Mouse (Mus musculus) gastrocnemius, postnatal 14 days (tissue): Measurements from ENCODE around the gene Fndc4. TPM values are rescaled to one million over a fixed set of nuclear protein-coding genes. Genes with fewer than 3 reads are reported as not detected.
A peak's percentile ranks its signal among the peaks of the same experiment; 100 is the strongest.

Experiments
- DNase-seq: peaks from one replicate; pipeline ENCODE4 v3.0.0; 2021; ENCODE audit warnings: mixed read lengths
- intact Hi-C: fragments of 180-260 bp; cut with DNase I; formaldehyde crosslinking; loops from one replicate; pipeline ENCODE4 v1.15.1; 2025; ENCODE audit warnings: low total_unique reads
- long read RNA-seq, 2 experiments: library from polyadenylated mRNA; stranded (forward); transcript quantifications; one replicate each; pipeline ENCODE4 v2.0.0; 2021
- total RNA-seq, 2 experiments: library from RNA; stranded (reverse); gene quantifications; 2 replicates each; pipeline ENCODE4 v1.2.3; 2021

The Fndc4 gene
- total RNA-seq: 1 to 10 TPM; 3.5 to 4.9 TPM
- long read RNA-seq, experiment 1, partial matches to known transcripts: 0 of 3 reads
- long read RNA-seq, experiment 1, other reads (novel, unspliced or antisense): 0 of 3 reads
- long read RNA-seq, experiment 2, partial matches to known transcripts: 0 of 3 reads
- long read RNA-seq, experiment 2, other reads (novel, unspliced or antisense): 1 of 3 reads

DNA sequence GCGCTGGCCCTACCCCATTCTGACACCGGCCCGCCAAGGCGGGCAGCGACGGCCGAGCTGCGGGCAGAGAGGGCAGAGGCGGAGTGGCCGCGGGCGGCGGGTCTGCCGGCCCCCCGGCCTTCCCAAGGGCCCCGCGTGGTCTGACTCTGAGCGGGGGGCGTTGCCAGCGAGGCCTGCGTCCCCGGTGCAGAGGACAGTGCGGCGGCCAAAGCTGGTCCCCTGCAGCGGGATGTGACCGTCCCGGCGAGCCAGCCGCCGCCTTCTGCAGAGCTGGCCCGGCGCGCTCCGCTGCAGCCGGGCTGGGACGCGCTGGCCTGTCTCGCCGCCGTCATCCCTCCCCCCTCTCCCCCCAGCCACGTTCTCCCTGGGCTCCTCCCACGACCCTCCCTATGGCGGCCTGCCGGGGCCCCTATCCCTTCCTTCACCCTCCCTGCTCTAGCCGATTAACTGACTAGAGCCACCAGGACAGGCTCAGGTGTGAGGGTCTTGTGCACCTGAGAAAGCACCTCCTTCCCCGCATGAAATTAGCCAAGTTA, at the start of gene Fndc4:
Gene Fndc4 (minus strand): TSS at position 475 of the 536 bp plus-strand sequence.
- intact Hi-C loops: no loop called here
- DNase-seq: peak; percentile 45

DNA sequence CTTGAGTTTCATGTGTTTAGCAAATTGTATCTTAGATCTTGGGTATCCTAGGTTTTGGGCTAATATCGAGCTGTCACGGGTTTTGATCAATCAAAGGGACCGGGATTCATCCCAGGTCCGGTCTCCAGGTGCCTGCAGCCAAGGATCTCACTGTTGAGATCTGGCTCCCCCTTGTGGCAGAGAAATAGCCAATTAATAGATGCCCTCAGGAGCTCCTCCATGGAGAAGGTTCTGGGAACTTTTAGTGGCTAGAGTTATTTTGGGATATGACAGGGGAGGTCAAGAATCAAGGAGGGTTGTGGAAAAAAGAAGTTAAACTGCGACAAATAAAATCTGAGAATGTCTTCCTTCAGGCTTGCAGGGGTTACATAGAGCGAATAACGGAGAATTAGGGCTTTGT, 32.4 kb upstream of the Fndc4 start:
- intact Hi-C loops: no loop called here

DNA sequence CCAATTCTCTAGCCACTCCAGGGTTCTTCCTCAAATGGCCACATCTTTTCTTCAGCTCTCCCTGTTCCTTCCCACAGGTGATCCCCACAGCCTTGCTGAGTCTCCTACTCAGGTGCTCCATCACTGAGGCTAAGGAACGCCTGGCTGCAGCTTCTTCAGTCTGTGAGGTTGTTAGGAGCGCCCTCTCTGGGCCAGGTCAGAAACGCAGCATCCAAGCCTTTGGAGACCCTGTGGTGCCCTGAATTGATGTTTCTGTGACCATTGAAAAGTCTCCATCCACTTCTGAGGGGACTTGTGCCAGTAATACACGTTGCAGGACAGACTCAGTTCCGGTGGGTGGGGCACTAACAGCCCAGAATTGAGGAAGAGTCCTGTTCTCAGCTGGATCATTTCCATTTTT, 31.0 kb upstream of the Fndc4 start:
- DNase-seq: no peak
- intact Hi-C loops: no loop called here

More for the DNA sequence above, 32.4 kb upstream of the Fndc4 start:
- peak; percentile 39 for DNase-seq

DNA sequence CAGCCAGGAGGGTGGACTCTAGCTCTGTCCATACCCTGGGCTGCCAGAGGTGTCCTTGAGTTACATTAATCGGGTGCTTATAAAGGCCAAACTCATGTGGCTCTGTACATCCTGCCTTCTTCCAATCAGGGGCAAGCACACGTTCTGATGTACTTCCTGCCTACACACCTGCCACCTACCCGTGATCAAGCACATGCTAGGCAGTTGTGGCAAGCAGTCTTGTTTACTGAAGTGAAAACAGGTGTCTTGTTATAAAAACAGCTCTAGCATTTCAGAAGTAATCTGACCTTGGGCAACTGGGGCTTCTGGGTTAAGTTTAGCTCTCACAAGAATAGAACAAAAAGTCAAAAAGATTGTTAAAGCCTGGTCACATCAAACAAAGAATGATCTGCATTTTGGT, 28.2 kb upstream of the Fndc4 start:
- intact Hi-C loops: no loop called here
- no peak for DNase-seq

DNA sequence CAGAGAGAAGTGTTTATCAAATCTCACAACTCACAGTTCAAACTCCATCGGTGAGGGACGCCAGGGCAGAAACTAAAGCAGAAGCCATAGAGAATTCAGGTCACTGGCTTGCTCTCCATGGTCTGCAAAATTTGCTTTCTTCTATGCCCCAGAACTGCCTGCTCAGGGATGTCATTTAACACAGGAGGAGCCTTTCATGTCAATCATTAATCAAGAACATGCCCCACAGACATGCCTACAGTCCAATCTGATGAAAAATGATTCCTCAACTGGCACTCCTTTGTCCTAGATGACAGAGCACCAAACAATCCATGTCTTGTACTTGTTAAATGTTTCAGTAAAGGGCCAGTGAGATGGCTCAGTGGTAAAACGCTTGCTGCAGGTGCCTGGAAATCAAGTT, 26.9 kb upstream of the Fndc4 start:
- DNase-seq: no peak
- intact Hi-C loops: no loop called here

DNA sequence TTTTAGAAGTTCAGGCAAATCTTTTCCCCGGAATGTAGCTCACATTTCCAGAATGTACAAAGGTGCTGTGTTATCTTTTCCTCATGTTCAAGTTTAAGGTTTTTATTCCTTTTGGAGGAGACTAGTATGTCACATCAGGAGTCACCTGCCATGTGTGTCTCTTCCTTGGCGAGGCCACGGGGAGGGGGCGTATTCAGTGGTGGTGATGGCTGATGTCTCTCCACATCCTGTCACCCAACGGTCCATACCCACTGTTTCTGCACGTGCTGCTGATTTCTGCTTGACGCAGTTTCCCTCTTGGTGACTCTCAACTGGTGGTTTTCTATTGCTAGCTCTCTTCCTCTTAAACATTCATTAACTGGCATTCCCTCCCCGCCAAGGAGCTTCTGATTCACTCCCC, 16.9 kb upstream of the Fndc4 start:
- intact Hi-C loops: no loop called here
- DNase-seq: no peak

DNA sequence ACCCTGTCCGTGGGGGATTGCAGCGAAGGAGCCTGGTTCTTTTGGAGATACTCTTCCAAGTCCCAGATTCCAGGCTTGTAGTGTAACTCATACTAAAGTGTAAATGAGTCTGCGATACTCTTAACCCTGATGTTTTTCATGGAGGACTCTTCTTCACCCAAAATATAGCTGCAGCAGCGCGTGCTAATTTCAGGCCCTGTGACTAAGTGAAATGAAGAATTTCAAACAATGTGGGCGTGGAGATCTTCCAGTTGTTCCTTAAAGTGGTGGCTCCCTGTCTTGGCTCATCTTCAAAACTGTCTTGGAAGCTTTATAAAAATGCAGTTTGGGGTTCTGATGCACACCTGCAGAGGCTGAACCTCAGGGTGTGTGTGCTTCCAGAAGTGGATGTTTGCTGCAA, 7.2 kb upstream of the Fndc4 start:
- DNase-seq: no peak
- intact Hi-C loops: no loop called here

DNA sequence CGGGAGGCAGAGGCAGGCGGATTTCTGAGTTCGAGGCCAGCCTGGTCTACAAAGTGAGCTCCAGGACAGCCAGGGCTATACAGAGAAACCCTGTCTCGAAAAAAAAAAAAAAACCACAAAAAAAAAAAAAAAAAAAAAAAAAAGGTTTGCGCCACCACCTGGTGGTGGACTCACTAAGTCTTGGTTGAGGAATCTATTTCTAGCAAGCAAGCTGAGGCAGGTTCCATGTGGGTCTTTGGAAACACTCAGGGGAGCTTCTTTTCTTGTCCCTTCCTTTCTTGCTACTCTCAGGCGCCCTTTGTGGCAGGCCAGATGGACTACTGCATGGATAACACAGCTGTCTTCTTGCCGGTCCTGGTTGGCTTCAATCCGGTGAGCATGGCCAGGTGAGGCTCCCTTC, 6.0 kb upstream of the Fndc4 start:
- no peak for DNase-seq
- intact Hi-C loops: no loop called here

DNA sequence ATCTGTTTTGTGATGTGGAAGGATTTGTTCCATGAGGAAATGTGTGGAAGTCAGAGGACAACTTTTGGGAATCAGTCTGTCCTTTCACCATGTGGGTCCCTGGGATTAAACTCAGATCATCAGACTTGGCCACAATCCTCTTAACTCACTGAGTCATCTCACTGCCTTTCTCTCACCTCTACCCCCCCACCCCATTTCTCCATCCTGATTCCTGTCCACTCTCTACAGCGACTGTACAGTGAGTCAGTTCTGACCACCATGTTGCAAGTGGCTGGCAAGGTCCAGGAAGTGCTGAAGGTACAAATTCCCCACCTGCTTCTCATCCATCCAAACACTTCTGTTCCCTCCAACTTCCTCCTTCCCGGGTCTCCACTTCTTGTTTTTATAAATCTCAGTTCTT, 2.6 kb upstream of the Fndc4 start:
- intact Hi-C loops: no loop called here
- no peak for DNase-seq

DNA sequence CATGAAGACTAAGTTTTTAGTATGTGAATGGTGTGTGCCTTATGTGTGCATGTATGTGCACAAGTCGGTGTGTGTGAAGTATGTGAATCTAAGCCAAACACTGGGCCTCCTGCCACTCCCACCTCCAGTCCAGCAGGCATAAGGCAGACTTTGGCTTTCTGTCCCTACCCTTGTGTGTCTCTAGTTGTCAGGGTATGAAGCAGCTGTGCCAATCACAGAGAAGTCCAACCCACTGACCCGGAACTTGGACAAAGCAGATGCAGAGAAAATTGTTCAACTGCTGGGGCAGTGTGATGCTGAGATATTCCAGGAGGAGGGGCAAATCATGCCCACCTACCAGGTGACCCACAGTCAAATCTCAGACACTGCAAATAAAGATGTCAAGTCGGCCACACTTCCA, 2.1 kb upstream of the Fndc4 start:
- DNase-seq: no peak
- intact Hi-C loops: no loop called here

DNA sequence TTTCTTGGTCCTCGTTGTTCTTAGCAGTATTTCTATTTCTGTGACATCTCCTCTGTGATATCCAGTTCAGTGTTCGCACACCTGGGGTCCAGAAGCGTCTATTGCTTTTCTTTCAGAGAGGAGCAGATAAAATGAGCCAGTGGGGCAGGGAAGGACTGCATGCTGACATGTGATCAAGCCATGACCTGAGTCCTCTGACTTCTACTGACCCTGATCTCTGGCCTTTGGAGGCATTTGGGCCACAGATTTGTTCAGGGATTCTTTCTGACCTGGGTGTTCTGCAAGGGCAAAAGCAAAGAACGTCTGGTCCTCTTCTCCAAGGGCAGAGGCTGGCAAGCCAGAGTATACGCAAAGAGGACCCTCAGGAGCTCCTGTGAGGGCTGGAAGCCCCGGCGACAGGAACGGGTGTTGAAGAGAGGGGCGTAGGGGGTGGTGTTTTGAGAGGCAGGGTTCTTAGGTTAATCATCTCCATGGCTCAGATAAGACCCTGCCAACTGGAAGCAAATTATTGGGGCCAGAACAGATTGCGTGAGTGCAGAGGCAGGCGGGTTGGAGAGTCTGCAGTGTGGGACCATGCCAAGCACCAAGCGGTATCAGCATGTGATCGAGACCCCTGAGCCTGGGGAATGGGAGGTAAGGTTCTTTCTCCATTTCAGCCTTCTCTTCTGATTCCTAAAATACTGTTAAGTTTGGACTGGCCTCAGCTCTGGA, 1.3 kb upstream of the Fndc4 start, which contains the start of gene Gckr:
Gene Gckr (plus strand): TSS at position 397 of the 711 bp plus-strand sequence.
- intact Hi-C loops: no loop called here
- DNase-seq: no peak

DNA sequence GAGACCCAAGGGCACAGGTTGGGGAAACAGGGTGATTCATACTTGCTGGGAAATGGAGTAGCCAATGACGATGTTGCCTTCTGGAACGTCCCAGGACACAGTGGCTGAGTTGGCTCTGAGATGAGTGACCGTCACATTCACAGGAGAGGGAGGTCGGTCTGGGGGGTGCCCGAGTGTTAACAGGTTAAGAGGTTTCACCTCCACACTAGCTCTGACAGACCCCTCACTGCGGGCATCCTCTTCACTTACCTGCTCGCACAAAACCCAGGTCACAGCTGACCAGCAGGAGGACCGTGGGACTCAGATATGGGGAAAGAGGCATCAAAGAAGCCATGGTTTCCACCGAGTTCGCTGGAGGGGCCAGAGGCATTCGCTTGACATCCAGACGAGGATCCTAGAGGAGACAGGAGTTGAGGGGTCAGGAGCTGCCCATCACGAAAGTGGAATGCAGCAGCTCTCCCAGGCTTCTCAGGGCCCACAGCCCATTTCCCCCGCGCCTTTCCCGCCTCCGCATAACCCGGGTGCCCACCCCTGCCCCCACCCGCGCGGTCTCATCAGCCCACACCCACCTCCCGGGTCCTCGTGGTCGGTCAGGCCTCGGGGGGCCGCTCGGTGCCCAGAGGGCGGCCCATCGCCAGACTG, 795 bp downstream of the Fndc4 start:
- intact Hi-C loops: no loop called here
- no peak for DNase-seq

DNA sequence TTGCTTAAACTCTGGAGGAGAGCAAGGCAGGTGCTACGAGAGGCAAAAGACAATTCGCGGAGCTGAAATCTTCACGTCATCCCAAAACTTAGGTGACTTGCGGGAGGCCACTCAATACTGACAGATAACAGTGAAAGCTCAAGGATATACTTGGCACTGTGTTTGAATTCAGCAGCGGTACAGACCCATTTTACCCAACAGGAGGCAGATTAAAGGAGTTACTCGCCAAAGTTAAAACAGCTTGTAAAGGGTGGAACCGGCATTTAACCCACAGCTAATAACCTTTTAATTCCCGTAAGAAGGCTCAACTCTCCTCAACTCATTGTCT, 4.6 kb downstream of the Fndc4 start:
- intact Hi-C loops: no loop called here
- DNase-seq: no peak

DNA sequence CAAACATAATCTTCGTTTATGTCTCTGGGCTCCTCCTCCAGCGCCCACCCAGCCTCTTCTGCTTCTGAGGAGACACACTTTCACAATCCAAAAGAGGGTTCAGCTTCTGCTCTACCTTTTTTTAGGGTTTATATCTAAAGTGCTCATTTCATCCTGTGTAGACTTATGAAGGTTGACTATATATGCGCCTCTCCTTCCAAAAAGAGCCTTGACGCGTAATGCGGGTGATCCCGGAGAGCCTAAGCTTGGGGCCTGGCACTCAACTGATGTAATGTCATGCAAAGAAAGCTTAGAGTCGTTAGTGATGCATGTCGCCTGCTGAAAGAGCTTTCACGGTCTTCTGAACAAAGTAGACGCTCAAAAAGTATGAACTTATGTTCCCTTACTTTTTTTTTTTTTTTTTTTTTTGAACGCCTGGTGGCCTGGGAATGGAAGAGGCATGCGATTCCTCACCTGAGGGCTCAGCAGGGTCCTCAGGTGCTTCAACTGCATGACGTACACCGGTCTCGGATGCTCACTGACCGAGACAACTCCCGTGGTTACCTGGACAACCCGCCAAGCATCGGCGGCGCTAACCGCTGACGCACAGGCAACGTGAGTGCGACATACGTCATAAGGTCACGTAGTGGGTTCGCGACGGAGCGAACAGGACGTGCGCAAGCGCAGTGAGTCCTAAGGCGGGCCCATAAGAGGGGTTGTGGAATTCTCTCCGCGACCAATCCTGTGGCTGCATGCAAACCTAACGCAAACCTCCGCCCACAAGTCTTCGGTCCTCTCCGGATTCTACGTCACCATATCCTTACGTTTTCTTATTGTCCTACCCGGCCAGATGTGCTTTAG, 5.1 kb downstream of the Fndc4 start, which contains the start of gene Ift172:
Gene Ift172 (minus strand): TSS at position 596 of the 840 bp plus-strand sequence.
- peak; percentile 96 for DNase-seq
- intact Hi-C loops: no loop called here

DNA sequence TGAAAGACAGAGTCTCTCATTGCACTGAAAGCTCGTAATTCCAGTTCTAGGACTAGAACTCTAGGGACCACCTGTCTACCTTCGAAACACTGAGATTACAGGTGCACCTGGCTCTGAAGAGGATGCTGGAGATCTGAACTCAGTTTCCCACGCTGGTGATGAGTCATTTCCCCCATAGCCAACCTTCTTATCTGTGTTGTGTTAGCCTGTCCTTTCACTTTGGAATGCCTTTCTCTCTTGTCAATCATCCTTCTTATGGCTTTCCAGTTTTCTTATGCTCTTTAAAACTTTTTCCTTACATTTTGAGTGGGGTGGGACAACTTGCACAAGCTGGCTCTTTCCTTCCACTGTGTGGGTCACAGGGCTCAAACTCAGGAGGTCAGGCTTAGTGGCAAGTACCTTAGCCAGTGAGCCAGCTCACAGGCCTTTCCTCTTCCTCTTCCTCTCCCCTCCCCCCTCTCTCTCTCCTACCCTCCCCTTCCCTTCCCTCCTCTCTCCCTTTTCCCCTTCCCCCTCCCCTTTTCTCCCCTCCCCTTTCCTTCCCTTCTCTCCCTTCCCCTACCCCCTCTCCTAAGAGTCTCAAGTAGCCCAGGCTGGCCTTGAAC, 6.2 kb downstream of the Fndc4 start:
- intact Hi-C loops: no loop called here
- DNase-seq: no peak

DNA sequence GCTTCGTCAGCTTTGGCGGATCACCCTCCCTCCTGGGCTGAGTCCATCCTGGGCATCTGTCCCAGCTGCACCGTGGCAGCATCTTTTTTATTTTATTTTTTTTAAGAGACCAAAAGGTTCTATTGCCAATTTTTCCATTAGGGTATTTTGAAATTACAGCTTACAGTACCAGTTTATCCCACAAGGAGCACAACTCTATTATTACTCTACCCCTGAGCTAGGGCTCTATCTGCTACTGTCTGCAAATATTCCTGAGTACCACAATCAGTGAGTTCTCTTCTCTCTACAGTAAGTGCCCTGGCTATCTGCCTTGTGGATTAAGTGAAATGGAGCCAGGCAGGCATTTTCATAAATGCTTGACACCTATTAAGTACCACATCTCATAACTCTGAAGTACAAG, 7.2 kb downstream of the Fndc4 start:
- intact Hi-C loops: no loop called here
- DNase-seq: peak; percentile 20

DNA sequence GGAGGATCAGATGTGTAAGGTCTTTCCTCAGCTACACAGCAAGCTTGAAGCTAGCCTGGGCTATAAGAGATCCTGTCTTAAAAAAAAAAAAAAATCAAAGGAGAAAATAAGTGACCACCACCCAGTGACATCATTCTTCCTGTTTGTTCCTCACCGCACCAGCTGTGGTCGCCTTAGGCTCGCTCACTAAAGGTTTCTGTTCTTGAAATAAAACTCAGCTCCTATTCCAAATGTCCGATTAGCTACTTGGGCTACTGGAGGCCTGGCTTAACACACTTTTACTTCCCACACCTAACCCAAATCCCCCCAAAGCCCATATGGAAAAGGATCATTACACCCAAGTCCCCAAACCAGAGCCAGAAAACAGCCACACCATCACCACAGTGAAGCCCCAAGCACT, 7.7 kb downstream of the Fndc4 start:
- no peak for DNase-seq
- intact Hi-C loops: no loop called here

DNA sequence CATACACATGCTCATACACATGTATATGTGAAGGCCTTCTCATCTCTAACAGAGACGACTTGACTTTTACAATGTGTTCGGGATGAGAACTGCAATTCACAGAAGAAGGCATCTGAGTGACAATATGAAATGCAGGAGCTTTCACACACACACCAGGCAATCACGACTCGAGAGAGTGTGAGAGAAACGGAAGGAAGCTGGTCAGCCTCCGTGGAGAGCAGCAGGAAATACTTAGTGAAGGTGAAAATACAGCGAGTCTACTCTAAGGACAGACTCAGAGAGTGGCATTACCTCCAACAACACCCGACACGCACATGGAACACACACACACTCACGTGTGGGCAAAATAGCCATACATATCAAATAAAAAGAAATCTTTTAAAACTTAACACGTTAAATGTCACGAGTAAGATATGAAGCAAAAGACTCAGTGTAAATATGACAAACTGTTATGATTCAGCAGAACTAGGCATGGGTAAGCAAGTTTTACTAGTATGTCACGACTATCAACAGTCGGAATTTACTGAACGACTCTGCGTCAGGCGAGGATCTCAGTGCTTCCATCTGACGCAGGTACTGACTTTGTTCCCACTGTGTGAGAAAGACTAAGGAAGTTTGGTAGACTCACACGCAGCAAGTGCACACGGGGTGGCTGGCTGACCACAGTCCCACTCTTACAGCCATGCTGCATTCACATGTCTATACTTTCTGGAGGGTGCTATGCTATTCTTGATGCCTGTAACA, 16.5 kb downstream of the Fndc4 start:
- intact Hi-C loops: no loop called here
- no peak for DNase-seq

DNA sequence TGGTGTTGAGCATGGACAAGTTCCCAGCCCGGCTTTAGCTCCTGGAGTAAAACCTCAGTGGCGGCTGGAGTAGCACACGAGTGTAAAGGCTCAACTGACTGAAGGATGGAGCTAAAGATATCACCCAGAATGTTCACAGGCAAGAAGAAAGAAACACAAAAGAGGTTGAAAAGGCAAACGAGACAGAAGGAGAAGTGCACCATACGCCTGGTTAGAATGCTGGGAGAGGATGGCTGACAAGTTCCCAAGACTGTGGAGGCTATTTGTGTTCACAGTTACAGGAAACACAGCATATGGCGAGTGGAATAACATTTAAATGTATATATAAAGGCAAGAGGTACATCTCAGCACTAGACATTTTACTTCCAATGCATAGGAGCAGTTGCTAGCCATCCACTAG, 22.9 kb downstream of the Fndc4 start:
- intact Hi-C loops: no loop called here
- no peak for DNase-seq
